ENCODE assay signal across 22 mouse cellular contexts in the genomic region with DNA sequence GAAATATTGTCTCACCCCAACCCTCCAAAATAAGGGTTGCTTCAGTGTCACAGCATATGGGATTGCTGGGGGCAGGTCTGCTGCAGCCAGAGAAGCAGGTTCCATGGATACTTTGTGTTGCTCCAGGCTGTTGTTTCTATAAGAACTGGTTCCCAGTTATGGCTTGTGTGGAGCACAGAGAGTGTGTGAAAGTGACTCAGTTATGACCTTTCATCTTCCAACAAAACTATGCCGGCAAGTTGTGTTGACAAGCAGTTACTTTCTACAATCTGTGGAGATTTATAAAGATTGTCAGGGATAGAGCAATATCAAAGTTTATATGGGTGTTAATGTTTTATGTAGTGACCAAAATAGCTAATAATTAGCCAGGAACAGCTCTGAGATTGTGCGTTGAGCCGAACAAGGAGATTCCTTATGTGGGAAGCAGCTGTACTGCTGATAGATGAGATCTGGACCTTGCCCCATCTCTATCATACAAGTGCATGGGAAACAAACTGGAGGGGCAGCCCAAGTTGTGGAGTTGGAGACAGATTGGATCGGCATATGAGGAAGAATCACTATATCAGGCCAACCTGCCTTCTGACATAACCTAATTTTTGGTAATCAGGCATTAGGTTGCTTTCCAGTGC.
"Had no signal": no experiment of that assay in that cellular context is flagged by ENCODE, and none has a peak within 500 bp of the region (broad histone marks: within the 10 kb centered on the region; RNA-seq: fewer than 3 reads in every experiment).

No protein-coding gene starts in this region.

- DNase-seq: kidney, postnatal 10 days; layer of hippocampus, adult 9-11 months; liver, postnatal 0 days; lung, embryonic 14.5 days; right cerebral cortex, adult 18-20 months; right cerebral cortex, postnatal 14 days; right cerebral cortex, postnatal 4 days; spleen, adult 18-20 months; thymus, adult 18-20 months; thymus, postnatal 36 days had no signal

- H3K27me3 ChIP-seq: limb, embryonic 13.5 days; neural tube, embryonic 12.5 days; neural tube, embryonic 15.5 days had no signal

- ATAC-seq: inflammation-experienced regulatory T-cells, adult 6 months; liver, postnatal 0 days; lung, postnatal 0 days; midbrain, embryonic 15.5 days had no signal

- H3K4me3 ChIP-seq: layer of hippocampus, adult 2 months; limb, embryonic 10.5 days; limb, embryonic 13.5 days; midbrain, embryonic 12.5 days; midbrain, embryonic 15.5 days; neural tube, embryonic 12.5 days; neural tube, embryonic 15.5 days had no signal

- H3K9me3 ChIP-seq: limb, embryonic 10.5 days; limb, embryonic 13.5 days; midbrain, embryonic 12.5 days; midbrain, embryonic 15.5 days; neural tube, embryonic 12.5 days; neural tube, embryonic 15.5 days had no signal

- H3K4me2 ChIP-seq: limb, embryonic 13.5 days; liver, embryonic 11.5 days; lung, embryonic 14.5 days; midbrain, embryonic 12.5 days; midbrain, embryonic 15.5 days; neural tube, embryonic 12.5 days; neural tube, embryonic 15.5 days had no signal

- H3K4me1 ChIP-seq: limb, embryonic 10.5 days; limb, embryonic 13.5 days; midbrain, embryonic 12.5 days; midbrain, embryonic 15.5 days; neural tube, embryonic 12.5 days; neural tube, embryonic 15.5 days had no signal

- H3K9ac ChIP-seq: limb, embryonic 13.5 days; liver, embryonic 14.5 days; liver, postnatal 0 days; lung, embryonic 14.5 days; midbrain, embryonic 12.5 days; midbrain, embryonic 15.5 days; neural tube, embryonic 12.5 days; neural tube, embryonic 15.5 days had no signal

- H3K36me3 ChIP-seq: limb, embryonic 10.5 days; limb, embryonic 13.5 days; midbrain, embryonic 12.5 days; midbrain, embryonic 15.5 days; neural tube, embryonic 12.5 days; neural tube, embryonic 15.5 days had no signal

- H3K27ac ChIP-seq: layer of hippocampus, adult 2 months; limb, embryonic 10.5 days; limb, embryonic 13.5 days; liver, embryonic 14.5 days; macrophage; midbrain, embryonic 12.5 days; midbrain, embryonic 15.5 days; neural tube, embryonic 12.5 days; neural tube, embryonic 15.5 days had no signal
